Mouse (Mus musculus): ENCODE data around the gene Plrg1. TPM values are rescaled to one million over a fixed set of nuclear protein-coding genes. Genes with fewer than 3 reads are reported as not detected.

Gene Plrg1
- polyA plus RNA-seq, 2 experiments, result 93.3 to 101 TPM

DNA sequence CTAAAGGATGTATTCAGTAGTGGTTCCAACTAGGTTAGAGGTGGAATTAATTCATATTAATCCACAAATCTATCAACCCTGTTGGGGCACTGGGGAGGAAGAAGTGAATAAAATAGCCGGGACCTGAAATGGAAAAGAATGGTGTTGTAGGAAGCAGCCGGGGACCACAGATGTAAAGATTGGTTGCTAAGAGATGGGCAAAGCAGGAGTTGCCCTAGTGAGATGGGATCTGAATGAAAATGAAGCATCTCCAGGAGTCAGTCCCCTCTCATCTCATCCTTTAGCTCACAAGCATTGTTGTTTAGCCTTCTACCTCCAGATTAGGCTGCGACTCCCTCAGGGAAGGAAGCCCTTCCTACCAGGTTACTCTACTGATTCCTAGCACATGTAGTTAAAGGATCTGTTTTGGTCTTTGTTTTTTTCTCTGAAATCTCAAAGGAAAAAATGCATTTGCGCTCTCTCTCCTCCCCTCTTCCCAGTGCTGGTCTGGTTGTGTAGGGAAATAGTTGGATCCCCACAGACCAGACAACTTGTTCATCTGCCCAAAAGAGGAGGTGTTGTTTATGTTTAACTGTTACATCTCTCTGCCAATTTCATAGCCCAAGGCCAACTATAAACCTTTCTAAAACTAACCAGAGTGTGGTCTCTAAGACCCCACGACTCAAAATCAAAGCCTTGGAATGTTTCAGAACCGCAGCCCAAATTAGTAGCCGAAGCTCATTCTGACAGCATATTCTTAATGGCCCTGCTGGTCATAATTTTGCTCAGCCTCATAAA lies 56.4 kb downstream of the Plrg1 start:
- Histone ChIP-seq H3K36me3 (ENCODE audit: control insufficient read depth, insufficient read depth, low read length) (no peaks in the 10 kb centered on the region), H3K9ac (ENCODE audit: low read depth, low read length, severe bottlenecking) (no peak overlapping the region), H3K4me3 (replicated peaks; ENCODE audit: low read length) (no peak overlapping the region), H3K9me3 (ENCODE audit: control insufficient read depth, low read length) (no peaks in the 10 kb centered on the region), H3K27me3 (ENCODE audit: control insufficient read depth, insufficient read depth, low read length) (no peaks in the 10 kb centered on the region), H3K27ac (replicated peaks; ENCODE audit: low read depth, low read length) (no peak overlapping the region), H3K4me1 (ENCODE audit: control insufficient read depth, insufficient read depth, low read length) (peaks cover 22% of the 10 kb centered on the region), H3K4me2 (replicated peaks; ENCODE audit: low read depth, low read length, severe bottlenecking) (no peak overlapping the region)
- DNase-seq (ENCODE audit: low spot score) (no peak), ATAC-seq (ENCODE audit: low FRiP score, low read depth) (no peak)
- TF ChIP-seq POLR2A (IDR thresholded peaks at IDR 0.05; ENCODE audit: borderline replicate concordance, extremely low read depth, insufficient read depth, insufficient read length), result no peak
- 42% methylated on average over 7 of the region's 7 CpGs for WGBS

DNA sequence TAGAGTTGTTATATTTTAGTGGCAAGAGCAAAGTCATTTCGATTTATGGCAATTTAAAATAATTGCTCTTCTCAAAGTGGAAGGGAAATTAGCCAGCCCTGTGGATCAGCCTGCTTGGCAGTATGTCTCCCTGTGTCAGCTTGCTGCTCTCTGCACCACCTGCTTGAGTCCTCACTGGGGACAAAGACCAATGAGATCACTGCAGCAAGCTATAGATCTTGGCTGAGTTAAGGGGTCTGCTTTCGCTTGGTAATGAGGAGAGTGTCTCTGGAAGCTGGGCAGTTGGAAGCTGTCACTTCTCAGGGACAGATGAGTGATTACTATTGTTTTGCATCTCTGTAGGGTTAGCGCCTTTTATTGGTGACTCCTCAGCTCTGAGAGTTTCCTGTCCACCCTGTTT lies 57.5 kb downstream of the Plrg1 start:
- no peak overlapping the region for H3K27ac ChIP-seq (replicated peaks; ENCODE audit: low read depth, low read length)
- WGBS, result 15% methylated on average over 3 of the region's 3 CpGs
- H3K4me2 ChIP-seq (replicated peaks; ENCODE audit: low read depth, low read length, severe bottlenecking), result no peak overlapping the region
- no peak for TF ChIP-seq POLR2A (IDR thresholded peaks at IDR 0.05; ENCODE audit: borderline replicate concordance, extremely low read depth, insufficient read depth, insufficient read length)
- no peaks in the 10 kb centered on the region for H3K36me3 ChIP-seq (ENCODE audit: control insufficient read depth, insufficient read depth, low read length)
- no peaks in the 10 kb centered on the region for H3K27me3 ChIP-seq (ENCODE audit: control insufficient read depth, insufficient read depth, low read length)
- H3K9ac ChIP-seq (ENCODE audit: low read depth, low read length, severe bottlenecking), result no peak overlapping the region
- H3K4me1 ChIP-seq (ENCODE audit: control insufficient read depth, insufficient read depth, low read length), result peaks cover 25% of the 10 kb centered on the region
- peak; percentile 44; the same call in 1 of the 2 replicates for ATAC-seq (ENCODE audit: low FRiP score, low read depth)
- no peak overlapping the region for H3K4me3 ChIP-seq (replicated peaks; ENCODE audit: low read length)
- H3K9me3 ChIP-seq (ENCODE audit: control insufficient read depth, low read length), result no peaks in the 10 kb centered on the region
- DNase-seq (ENCODE audit: low spot score), result no peak

DNA sequence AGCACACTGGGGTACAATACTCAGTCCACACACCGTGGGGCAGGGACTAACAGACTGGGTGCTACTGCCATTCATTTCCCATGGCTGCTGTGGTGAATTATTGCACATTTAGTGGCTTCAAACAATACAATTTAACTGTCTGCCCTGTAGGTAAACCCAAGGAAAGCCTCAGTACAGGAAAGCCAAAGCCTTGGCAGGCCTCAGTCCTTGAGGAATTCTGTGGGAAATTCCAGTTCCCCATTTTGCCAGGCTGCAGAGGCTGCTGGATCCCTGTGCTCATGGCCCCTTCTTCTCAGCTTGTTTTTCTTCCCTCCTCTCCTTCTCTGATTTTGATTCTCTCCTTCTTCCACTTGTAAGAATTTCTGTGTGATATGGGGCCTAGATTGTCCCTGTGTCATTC lies 59.6 kb downstream of the Plrg1 start:
- WGBS, result 41% methylated on average over 1 of the region's 1 CpGs
- Histone ChIP-seq H3K4me3 (replicated peaks; ENCODE audit: low read length) (no peak overlapping the region), H3K9ac (ENCODE audit: low read depth, low read length, severe bottlenecking) (no peak overlapping the region), H3K4me2 (replicated peaks; ENCODE audit: low read depth, low read length, severe bottlenecking) (no peak overlapping the region), H3K4me1 (ENCODE audit: control insufficient read depth, insufficient read depth, low read length) (peaks cover 25% of the 10 kb centered on the region), H3K27me3 (ENCODE audit: control insufficient read depth, insufficient read depth, low read length) (no peaks in the 10 kb centered on the region), H3K36me3 (ENCODE audit: control insufficient read depth, insufficient read depth, low read length) (no peaks in the 10 kb centered on the region), H3K9me3 (ENCODE audit: control insufficient read depth, low read length) (no peaks in the 10 kb centered on the region), H3K27ac (replicated peaks; ENCODE audit: low read depth, low read length) (no peak overlapping the region)
- no peak for ATAC-seq (ENCODE audit: low FRiP score, low read depth)
- peak; percentile 52 for DNase-seq (ENCODE audit: low spot score)
- TF ChIP-seq POLR2A (IDR thresholded peaks at IDR 0.05; ENCODE audit: borderline replicate concordance, extremely low read depth, insufficient read depth, insufficient read length), result no peak

DNA sequence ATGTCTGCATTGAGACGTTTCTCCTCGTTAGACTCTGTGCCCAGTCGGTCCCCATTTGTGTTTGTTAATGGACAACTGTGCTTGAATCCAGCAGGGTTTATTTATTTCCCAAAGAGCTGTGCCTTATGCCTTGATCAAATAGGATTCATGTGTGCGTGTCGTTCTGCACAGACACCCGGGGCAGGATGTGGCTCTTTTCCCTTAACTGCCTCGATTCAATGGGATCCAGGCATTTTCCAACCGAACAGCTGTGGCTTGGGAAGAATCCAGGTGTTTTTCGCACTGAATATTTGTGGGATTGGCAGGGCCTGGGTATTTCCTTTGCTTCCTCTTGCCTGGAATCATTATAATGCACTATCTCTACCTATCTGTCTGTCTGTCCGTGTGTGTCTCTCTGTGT lies 62.3 kb downstream of the Plrg1 start:
- 37% methylated on average over 10 of the region's 10 CpGs for WGBS
- Histone ChIP-seq H3K36me3 (ENCODE audit: control insufficient read depth, insufficient read depth, low read length) (no peaks in the 10 kb centered on the region), H3K4me2 (replicated peaks; ENCODE audit: low read depth, low read length, severe bottlenecking) (no peak overlapping the region), H3K4me3 (replicated peaks; ENCODE audit: low read length) (no peak overlapping the region), H3K4me1 (ENCODE audit: control insufficient read depth, insufficient read depth, low read length) (peaks cover 21% of the 10 kb centered on the region), H3K27ac (replicated peaks; ENCODE audit: low read depth, low read length) (no peak overlapping the region), H3K9ac (ENCODE audit: low read depth, low read length, severe bottlenecking) (no peak overlapping the region), H3K27me3 (ENCODE audit: control insufficient read depth, insufficient read depth, low read length) (no peaks in the 10 kb centered on the region), H3K9me3 (ENCODE audit: control insufficient read depth, low read length) (no peaks in the 10 kb centered on the region)
- DNase-seq (ENCODE audit: low spot score) (peak; percentile 35), ATAC-seq (ENCODE audit: low FRiP score, low read depth) (no peak)
- no peak for TF ChIP-seq POLR2A (IDR thresholded peaks at IDR 0.05; ENCODE audit: borderline replicate concordance, extremely low read depth, insufficient read depth, insufficient read length)

Other genes starting within 250 kb of the Plrg1 start
- 2.1 and 2.6 TPM in 2 replicates for gene Rbm46, start 179.0 kb upstream of the Plrg1 start, polyA plus RNA-seq (2012; rRNA removed)
- 4.8 and 6.5 TPM in 2 replicates for gene Rbm46, start 179.0 kb upstream of the Plrg1 start, polyA plus RNA-seq (2014; fragmentation: Nextera tagmentation; extraction: Ambion mirVana)
- 0.23 and 0.27 TPM in 2 replicates for gene Lrat, start 151.5 kb upstream of the Plrg1 start, polyA plus RNA-seq (2012; rRNA removed)
- 0.25 and 0.52 TPM in 2 replicates for gene Lrat, start 151.5 kb upstream of the Plrg1 start, polyA plus RNA-seq (2014; fragmentation: Nextera tagmentation; extraction: Ambion mirVana)
- gene Fgg, start 47.8 kb upstream of the Plrg1 start, polyA plus RNA-seq (2012; rRNA removed), result 0.68 and 0.77 TPM in 2 replicates
- gene Fgg, start 47.8 kb upstream of the Plrg1 start, polyA plus RNA-seq (2014; fragmentation: Nextera tagmentation; extraction: Ambion mirVana), result 0.19 TPM in 1 of 2 replicates, not detected in the other
- 0.20 and 0.38 TPM in 2 replicates for gene Fga, start 29.4 kb upstream of the Plrg1 start, polyA plus RNA-seq (2012; rRNA removed)
- gene Fga, start 29.4 kb upstream of the Plrg1 start, polyA plus RNA-seq (2014; fragmentation: Nextera tagmentation; extraction: Ambion mirVana), result not detected in 2 replicates
- 0.27 and 0.34 TPM in 2 replicates for gene Fgb, start 5.7 kb upstream of the Plrg1 start, polyA plus RNA-seq (2012; rRNA removed)
- not detected in 2 replicates for gene Fgb, start 5.7 kb upstream of the Plrg1 start, polyA plus RNA-seq (2014; fragmentation: Nextera tagmentation; extraction: Ambion mirVana)
- gene Dchs2, start 72.4 kb downstream of the Plrg1 start, polyA plus RNA-seq (2012; rRNA removed), result 1.7 and 1.8 TPM in 2 replicates
- 2.1 and 2.2 TPM in 2 replicates for gene Dchs2, start 72.4 kb downstream of the Plrg1 start, polyA plus RNA-seq (2014; fragmentation: Nextera tagmentation; extraction: Ambion mirVana)